Mouse (Mus musculus): ENCODE measurements at regions not wholly inside any gene's neighbourhood (a gene's known extent, or its start where the extent isn't known, plus 50 kb on each side); places are given as distances from the start of the nearest gene placed in this dataset.

GRCm38 (mm10) chr1:151123964-151124363 lies 58.4 kb upstream of the Gm47985 start:
- Histone ChIP-seq H3K4me2 (ENCODE audit: low read depth, low read length) (no peak overlapping the region), H3K4me1 (ENCODE audit: control insufficient read depth, insufficient read depth, low read length) (peaks cover 6% of the 10 kb centered on the region), H3K36me3 (ENCODE audit: control insufficient read depth, insufficient read depth) (no peaks in the 10 kb centered on the region), H3K4me3 (ENCODE audit: low read length) (no peak overlapping the region), H3K27ac (ENCODE audit: low read length) (no peak overlapping the region), H3K27me3 (ENCODE audit: control insufficient read depth, insufficient read depth, low read length) (no peaks in the 10 kb centered on the region), H3K9ac (ENCODE audit: low read length) (no peak overlapping the region), H3K9me3 (replicated peaks; ENCODE audit: control insufficient read depth, low read length) (no peaks in the 10 kb centered on the region)
- ATAC-seq (replicated peaks; ENCODE audit: extremely low read depth, insufficient read depth, low FRiP score): no peak
- WGBS: 93% methylated on average over 7 of the region's 7 CpGs

GRCm38 (mm10) chr1:151125028-151125659 lies 57.2 kb upstream of the Gm47985 start:
- H3K9ac ChIP-seq (ENCODE audit: low read length): no peak overlapping the region
- WGBS: 87% methylated on average over 9 of the region's 9 CpGs
- no peak for ATAC-seq (replicated peaks; ENCODE audit: extremely low read depth, insufficient read depth, low FRiP score)
- H3K4me1 ChIP-seq (ENCODE audit: control insufficient read depth, insufficient read depth, low read length): peaks cover 11% of the 10 kb centered on the region
- H3K27me3 ChIP-seq (ENCODE audit: control insufficient read depth, insufficient read depth, low read length): no peaks in the 10 kb centered on the region
- no peak overlapping the region for H3K4me2 ChIP-seq (ENCODE audit: low read depth, low read length)
- no peaks in the 10 kb centered on the region for H3K36me3 ChIP-seq (ENCODE audit: control insufficient read depth, insufficient read depth)
- no peak overlapping the region for H3K27ac ChIP-seq (ENCODE audit: low read length)
- no peak overlapping the region for H3K4me3 ChIP-seq (ENCODE audit: low read length)
- H3K9me3 ChIP-seq (replicated peaks; ENCODE audit: control insufficient read depth, low read length): no peaks in the 10 kb centered on the region

- H3K9ac ChIP-seq (ENCODE audit: low read length): no peak overlapping the region
- H3K27ac ChIP-seq (ENCODE audit: low read length): no peak overlapping the region
These were observed 56.4 kb upstream of the Gm47985 start for GRCm38 (mm10) chr1:151125764-151126485.

GRCm38 (mm10) chr1:151126756-151127155 lies 55.6 kb upstream of the Gm47985 start:
- 39% methylated on average over 1 of the region's 1 CpGs for WGBS
- H3K27ac ChIP-seq (ENCODE audit: low read length): no peak overlapping the region

More at GRCm38 (mm10) chr1:151125764-151126485, 56.4 kb upstream of the Gm47985 start:
- Histone ChIP-seq H3K4me2 (ENCODE audit: low read depth, low read length) (no peak overlapping the region), H3K9me3 (replicated peaks; ENCODE audit: control insufficient read depth, low read length) (no peaks in the 10 kb centered on the region), H3K27me3 (ENCODE audit: control insufficient read depth, insufficient read depth, low read length) (no peaks in the 10 kb centered on the region), H3K36me3 (ENCODE audit: control insufficient read depth, insufficient read depth) (no peaks in the 10 kb centered on the region), H3K4me3 (ENCODE audit: low read length) (no peak overlapping the region), H3K4me1 (ENCODE audit: control insufficient read depth, insufficient read depth, low read length) (peaks cover 15% of the 10 kb centered on the region)
- WGBS: 60% methylated on average over 3 of the region's 3 CpGs
- no peak for ATAC-seq (replicated peaks; ENCODE audit: extremely low read depth, insufficient read depth, low FRiP score)

GRCm38 (mm10) chr1:151128005-151128404 lies 54.3 kb upstream of the Gm47985 start:
- H3K4me1 ChIP-seq (ENCODE audit: control insufficient read depth, insufficient read depth, low read length): peaks cover 25% of the 10 kb centered on the region
- WGBS: 42% methylated on average over 5 of the region's 5 CpGs
- no peak overlapping the region for H3K4me2 ChIP-seq (ENCODE audit: low read depth, low read length)
- H3K9ac ChIP-seq (ENCODE audit: low read length): no peak overlapping the region
- no peak for ATAC-seq (replicated peaks; ENCODE audit: extremely low read depth, insufficient read depth, low FRiP score)
- H3K36me3 ChIP-seq (ENCODE audit: control insufficient read depth, insufficient read depth): no peaks in the 10 kb centered on the region
- H3K4me3 ChIP-seq (ENCODE audit: low read length): no peak overlapping the region
- H3K27me3 ChIP-seq (ENCODE audit: control insufficient read depth, insufficient read depth, low read length): no peaks in the 10 kb centered on the region
- H3K27ac ChIP-seq (ENCODE audit: low read length): no peak overlapping the region
- no peaks in the 10 kb centered on the region for H3K9me3 ChIP-seq (replicated peaks; ENCODE audit: control insufficient read depth, low read length)

More at GRCm38 (mm10) chr1:151126756-151127155, 55.6 kb upstream of the Gm47985 start:
- no peak overlapping the region for H3K4me2 ChIP-seq (ENCODE audit: low read depth, low read length)
- ATAC-seq (replicated peaks; ENCODE audit: extremely low read depth, insufficient read depth, low FRiP score): no peak
- H3K9me3 ChIP-seq (replicated peaks; ENCODE audit: control insufficient read depth, low read length): no peaks in the 10 kb centered on the region
- H3K36me3 ChIP-seq (ENCODE audit: control insufficient read depth, insufficient read depth): no peaks in the 10 kb centered on the region
- no peak overlapping the region for H3K9ac ChIP-seq (ENCODE audit: low read length)
- no peaks in the 10 kb centered on the region for H3K27me3 ChIP-seq (ENCODE audit: control insufficient read depth, insufficient read depth, low read length)
- peaks cover 23% of the 10 kb centered on the region for H3K4me1 ChIP-seq (ENCODE audit: control insufficient read depth, insufficient read depth, low read length)
- no peak overlapping the region for H3K4me3 ChIP-seq (ENCODE audit: low read length)

- no peaks in the 10 kb centered on the region for H3K9me3 ChIP-seq (replicated peaks; ENCODE audit: control insufficient read depth, low read length)
- no peak overlapping the region for H3K4me3 ChIP-seq (ENCODE audit: low read length)
- H3K27me3 ChIP-seq (ENCODE audit: control insufficient read depth, insufficient read depth, low read length): no peaks in the 10 kb centered on the region
- H3K4me1 ChIP-seq (ENCODE audit: control insufficient read depth, insufficient read depth, low read length): peaks cover 25% of the 10 kb centered on the region
- H3K4me2 ChIP-seq (ENCODE audit: low read depth, low read length): no peak overlapping the region
- H3K27ac ChIP-seq (ENCODE audit: low read length): 0 out of 2 replicates have a peak overlapping the region, but pooled peaks have one; percentile 24
- no peak overlapping the region for H3K9ac ChIP-seq (ENCODE audit: low read length)
- no peak for ATAC-seq (replicated peaks; ENCODE audit: extremely low read depth, insufficient read depth, low FRiP score)
- no peaks in the 10 kb centered on the region for H3K36me3 ChIP-seq (ENCODE audit: control insufficient read depth, insufficient read depth)
These were observed 53.4 kb upstream of the Gm47985 start for GRCm38 (mm10) chr1:151128955-151129354.

- Histone ChIP-seq H3K4me1 (ENCODE audit: control insufficient read depth, insufficient read depth, low read length) (peaks cover 25% of the 10 kb centered on the region), H3K9ac (ENCODE audit: low read length) (no peak overlapping the region; the same call in 1 of the 2 replicates), H3K4me3 (ENCODE audit: low read length) (no peak overlapping the region), H3K4me2 (ENCODE audit: low read depth, low read length) (peak overlapping the region; percentile 42), H3K36me3 (ENCODE audit: control insufficient read depth, insufficient read depth) (no peaks in the 10 kb centered on the region), H3K27ac (ENCODE audit: low read length) (peak overlapping the region; percentile 90), H3K9me3 (replicated peaks; ENCODE audit: control insufficient read depth, low read length) (no peaks in the 10 kb centered on the region), H3K27me3 (ENCODE audit: control insufficient read depth, insufficient read depth, low read length) (no peaks in the 10 kb centered on the region)
- 25% methylated on average over 6 of the region's 6 CpGs for WGBS
- peak; percentile 45; the same call in 1 of the 2 replicates for ATAC-seq (replicated peaks; ENCODE audit: extremely low read depth, insufficient read depth, low FRiP score)
These were observed 52.3 kb upstream of the Gm47985 start for GRCm38 (mm10) chr1:151130036-151130435.

GRCm38 (mm10) chr1:151130845-151131626 lies 51.3 kb upstream of the Gm47985 start:
- H3K27ac ChIP-seq (ENCODE audit: low read length): peak overlapping the region; percentile 47
- H3K9ac ChIP-seq (ENCODE audit: low read length): no peak overlapping the region
- WGBS: 54% methylated on average over 5 of the region's 5 CpGs
- H3K36me3 ChIP-seq (ENCODE audit: control insufficient read depth, insufficient read depth): no peaks in the 10 kb centered on the region
- H3K9me3 ChIP-seq (replicated peaks; ENCODE audit: control insufficient read depth, low read length): no peaks in the 10 kb centered on the region
- no peak overlapping the region for H3K4me3 ChIP-seq (ENCODE audit: low read length)
- ATAC-seq (replicated peaks; ENCODE audit: extremely low read depth, insufficient read depth, low FRiP score): no peak
- no peaks in the 10 kb centered on the region for H3K27me3 ChIP-seq (ENCODE audit: control insufficient read depth, insufficient read depth, low read length)
- peaks cover 25% of the 10 kb centered on the region for H3K4me1 ChIP-seq (ENCODE audit: control insufficient read depth, insufficient read depth, low read length)
- no peak overlapping the region for H3K4me2 ChIP-seq (ENCODE audit: low read depth, low read length)
